Mouse (Mus musculus) forebrain, embryonic 10.5 days (tissue): ENCODE results near the gene Tnfrsf1a. TPM values are rescaled to one million over a fixed set of nuclear protein-coding genes. Genes with fewer than 3 reads are reported as not detected.

Experiments used
- DNase-seq: peaks from one replicate; pipeline ENCODE4 v3.0.0-alpha.2; 2017; ENCODE audit warnings: low spot score; ENCODE audit errors: extremely low spot score
- H3K27ac ChIP-seq: fragments of 300-500 bp; sonication (generic); 2 replicates; pipeline ENCODE4 v1.5.1; 2016; ENCODE audit warnings: mild to moderate bottlenecking
- H3K27me3 ChIP-seq: fragments of 300-500 bp; sonication (generic); 2 replicates; pipeline ENCODE4 v1.6.1; 2016; ENCODE audit warnings: mild to moderate bottlenecking; ENCODE audit not compliant: poor library complexity, severe bottlenecking
- H3K36me3 ChIP-seq: fragments of 300-500 bp; sonication (generic); replicated peaks from 2 replicates; pipeline ENCODE4 v1.6.1; 2016; ENCODE audit warnings: mild to moderate bottlenecking, moderate library complexity
- H3K4me1 ChIP-seq: fragments of 300-500 bp; sonication (generic); 2 replicates; pipeline ENCODE4 v1.6.1; 2016
- H3K4me3 ChIP-seq: fragments of 300-500 bp; sonication (generic); 2 replicates; pipeline ENCODE4 v1.5.1; 2016; ENCODE audit warnings: mild to moderate bottlenecking, moderate library complexity
- H3K9me3 ChIP-seq: fragments of 300-500 bp; sonication (generic); 2 replicates; pipeline ENCODE4 v1.6.1; 2016; ENCODE audit warnings: mild to moderate bottlenecking, moderate library complexity
- WGBS: fragments of 180-500 bp; shearing (Covaris S2); methylation state at CpG from one replicate; pipeline ENCODE4 v1.1.7; 2016; 5-methylcytosine and 5-hydroxymethylcytosine counted together
- polyA plus RNA-seq: library from polyadenylated mRNA; unstranded; fragments of >200 nt; fragmentation: Nextera tagmentation; extraction: Ambion mirVana; gene quantifications from 2 replicates; pipeline ENCODE4 v1.2.1, GENCODE M21; 2016

Tnfrsf1a gene
- polyA plus RNA-seq, 1 experiment from 2014 or later: 24.1 TPM

DNA sequence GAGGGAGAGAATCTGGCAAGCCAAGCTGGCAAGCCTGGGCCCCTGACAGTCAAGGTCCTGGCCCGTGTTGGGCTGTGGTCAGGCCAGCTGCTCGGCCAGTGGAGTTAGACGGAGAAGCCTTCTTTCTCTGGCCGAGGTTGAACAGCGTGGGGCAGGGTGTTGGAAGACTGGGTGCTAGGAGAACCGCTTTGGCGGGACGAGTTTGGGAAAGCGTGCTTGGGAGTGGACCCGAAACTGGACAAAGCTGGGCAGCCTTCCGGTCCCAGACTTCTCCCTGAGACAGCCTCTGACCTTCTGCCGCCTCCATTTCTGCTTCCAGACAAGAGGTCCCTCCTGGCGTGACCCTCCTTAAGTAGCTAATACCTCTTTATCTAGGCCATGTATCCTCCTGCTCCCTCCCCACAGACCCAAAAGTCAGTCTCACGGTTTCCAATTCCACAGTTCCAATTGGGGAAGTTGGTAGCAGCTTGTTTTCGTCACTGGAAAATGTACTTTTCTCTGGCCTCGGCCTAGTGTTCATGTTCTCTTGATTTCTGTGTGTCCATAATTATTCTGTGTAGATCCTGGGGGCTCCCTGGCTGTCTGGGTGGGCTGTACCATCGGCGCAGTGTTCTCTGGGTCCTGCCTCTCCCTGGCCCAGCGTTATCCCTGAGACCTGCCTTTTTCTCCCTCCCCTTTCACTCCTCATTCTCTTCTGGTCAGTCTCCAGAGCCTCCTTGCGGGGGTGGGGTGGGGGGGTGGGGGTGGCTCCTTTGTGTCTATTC is 1.3 kb downstream of the Tnfrsf1a start:
- peaks cover 58% of the 10 kb centered on the region for H3K27me3 ChIP-seq
- peak overlapping the region; percentile 69 for H3K4me3 ChIP-seq
- H3K4me1 ChIP-seq: peaks cover 68% of the 10 kb centered on the region
- 3% methylated on average over 20 of the region's 20 CpGs for WGBS
- H3K27ac ChIP-seq: peak overlapping the region; percentile 83
- no peaks in the 10 kb centered on the region for H3K36me3 ChIP-seq
- no peak for DNase-seq
- no peaks in the 10 kb centered on the region for H3K9me3 ChIP-seq

DNA sequence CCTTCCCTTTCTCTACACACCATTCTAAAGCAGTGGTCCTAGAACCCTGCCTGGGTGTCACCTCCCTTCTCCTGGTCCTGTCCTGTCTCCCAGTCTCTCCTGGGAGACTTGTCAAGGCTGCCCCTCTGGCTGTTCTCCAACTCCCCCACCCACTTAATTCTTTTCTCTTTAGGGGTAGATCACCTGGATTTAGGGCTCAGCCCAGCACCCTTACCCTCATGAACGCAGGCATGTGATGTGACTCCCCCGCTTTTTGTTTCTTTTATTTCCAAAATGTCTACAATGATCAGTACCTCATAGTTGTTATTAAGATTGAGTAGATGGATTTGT is 1.8 kb downstream of the Tnfrsf1a start:
- peak overlapping the region; percentile 83; the same call in 1 of the 2 replicates for H3K27ac ChIP-seq
- H3K4me1 ChIP-seq: peaks cover 73% of the 10 kb centered on the region
- 79% methylated on average over 2 of the region's 2 CpGs for WGBS

GRCm38 (mm10) chr6:125351368-125352045 is 2.3 kb downstream of the Tnfrsf1a start:
- no peak for DNase-seq
- H3K9me3 ChIP-seq: no peaks in the 10 kb centered on the region
- H3K27me3 ChIP-seq: peaks cover 62% of the 10 kb centered on the region
- no peak overlapping the region for H3K27ac ChIP-seq
- peaks cover 78% of the 10 kb centered on the region for H3K4me1 ChIP-seq
- WGBS: 75% methylated on average over 8 of the region's 8 CpGs
- H3K36me3 ChIP-seq: no peaks in the 10 kb centered on the region
- no peak overlapping the region for H3K4me3 ChIP-seq

More for the DNA sequence above, 1.8 kb downstream of the Tnfrsf1a start:
- DNase-seq: no peak
- H3K4me3 ChIP-seq: peak overlapping the region; percentile 69
- no peaks in the 10 kb centered on the region for H3K9me3 ChIP-seq
- H3K27me3 ChIP-seq: peaks cover 62% of the 10 kb centered on the region
- no peaks in the 10 kb centered on the region for H3K36me3 ChIP-seq

- no peak for DNase-seq
- Histone ChIP-seq H3K27ac (no peak overlapping the region), H3K27me3 (peaks cover 62% of the 10 kb centered on the region), H3K4me3 (no peak overlapping the region), H3K9me3 (no peaks in the 10 kb centered on the region), H3K4me1 (peaks cover 78% of the 10 kb centered on the region), H3K36me3 (peaks cover under 1% of the 10 kb centered on the region)
- 81% methylated on average over 5 of the region's 5 CpGs for WGBS
Observed at GRCm38 (mm10) chr6:125352046-125352384, 2.9 kb downstream of the Tnfrsf1a start.

DNA sequence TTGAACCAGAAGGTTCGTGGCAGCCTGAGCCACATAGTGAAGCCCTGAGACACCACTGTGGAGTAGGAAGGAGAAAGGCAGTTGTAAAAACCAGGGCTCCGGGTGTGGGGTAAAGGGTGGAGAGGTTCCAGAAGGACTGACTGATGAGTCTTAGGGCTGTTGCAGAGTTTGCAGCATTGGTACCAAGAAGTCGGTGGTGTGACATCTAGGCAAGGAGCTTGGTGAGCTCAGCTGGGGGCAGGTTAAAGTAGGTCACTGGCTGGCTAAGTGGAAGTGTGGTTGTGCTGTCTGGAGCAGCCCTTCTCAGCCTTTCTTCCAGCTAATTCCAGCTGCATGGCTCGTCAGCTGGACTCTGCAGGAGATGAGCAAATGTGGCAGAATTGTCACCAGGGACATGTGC is 3.6 kb downstream of the Tnfrsf1a start:
- Histone ChIP-seq H3K27ac (no peak overlapping the region), H3K4me1 (peaks cover 78% of the 10 kb centered on the region), H3K9me3 (no peaks in the 10 kb centered on the region), H3K36me3 (peaks cover 9% of the 10 kb centered on the region), H3K27me3 (peaks cover 58% of the 10 kb centered on the region), H3K4me3 (no peak overlapping the region)
- 57% methylated on average over 4 of the region's 4 CpGs for WGBS
- DNase-seq: no peak

DNA sequence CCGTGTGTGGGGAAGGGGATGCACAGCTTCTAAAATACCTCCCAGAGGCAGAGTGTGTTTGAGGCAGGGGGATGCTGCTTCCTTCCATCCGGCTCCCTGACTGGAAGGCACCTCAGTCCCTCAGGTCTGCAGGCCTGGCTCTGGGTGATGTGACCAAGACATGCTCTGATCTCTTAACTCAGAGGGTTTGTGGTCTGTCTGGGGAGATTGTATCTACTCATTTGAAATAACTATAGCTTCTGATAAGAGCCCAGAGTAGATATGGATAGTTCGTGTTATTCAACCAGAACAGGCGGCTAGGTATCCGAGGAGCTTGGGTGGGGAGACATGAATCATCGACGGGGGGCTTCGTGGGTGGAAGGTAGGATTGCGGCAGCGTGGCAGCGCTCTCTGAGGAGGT is 4.1 kb downstream of the Tnfrsf1a start:
- WGBS: 82% methylated on average over 11 of the region's 11 CpGs
- peaks cover 77% of the 10 kb centered on the region for H3K4me1 ChIP-seq

GRCm38 (mm10) chr6:125353655-125354054 is 4.5 kb downstream of the Tnfrsf1a start:
- H3K4me1 ChIP-seq: peaks cover 73% of the 10 kb centered on the region
- no peak for DNase-seq
- peaks cover 52% of the 10 kb centered on the region for H3K27me3 ChIP-seq
- H3K27ac ChIP-seq: peak overlapping the region; percentile 48; the same call in 1 of the 2 replicates
- H3K36me3 ChIP-seq: peaks cover 17% of the 10 kb centered on the region
- H3K4me3 ChIP-seq: no peak overlapping the region
- 77% methylated on average over 4 of the region's 4 CpGs for WGBS
- no peaks in the 10 kb centered on the region for H3K9me3 ChIP-seq

More for the DNA sequence above, 4.1 kb downstream of the Tnfrsf1a start:
- Histone ChIP-seq H3K27ac (no peak overlapping the region), H3K27me3 (peaks cover 56% of the 10 kb centered on the region), H3K36me3 (peaks cover 13% of the 10 kb centered on the region), H3K4me3 (no peak overlapping the region), H3K9me3 (no peaks in the 10 kb centered on the region)
- DNase-seq: no peak

- DNase-seq: no peak
- WGBS: 11% methylated on average over 14 of the region's 14 CpGs
- H3K36me3 ChIP-seq: peaks cover 25% of the 10 kb centered on the region
- H3K4me1 ChIP-seq: peaks cover 64% of the 10 kb centered on the region
- no peaks in the 10 kb centered on the region for H3K9me3 ChIP-seq
- H3K27ac ChIP-seq: peak overlapping the region; percentile 68
- H3K4me3 ChIP-seq: peak overlapping the region; percentile 32; the same call in 1 of the 2 replicates
- peaks cover 51% of the 10 kb centered on the region; the same call in 1 of the 2 replicates for H3K27me3 ChIP-seq
Observed at GRCm38 (mm10) chr6:125354352-125355151, 5.4 kb downstream of the Tnfrsf1a start.

- H3K9me3 ChIP-seq: no peaks in the 10 kb centered on the region
- peak overlapping the region; percentile 32 for H3K4me3 ChIP-seq
- no peak for DNase-seq
- H3K27ac ChIP-seq: peak overlapping the region; percentile 68
- peaks cover 29% of the 10 kb centered on the region for H3K36me3 ChIP-seq
- peaks cover 53% of the 10 kb centered on the region for H3K27me3 ChIP-seq
- peaks cover 60% of the 10 kb centered on the region for H3K4me1 ChIP-seq
- 8% methylated on average over 10 of the region's 10 CpGs for WGBS
Observed at GRCm38 (mm10) chr6:125355197-125355741, 6.1 kb downstream of the Tnfrsf1a start.

DNA sequence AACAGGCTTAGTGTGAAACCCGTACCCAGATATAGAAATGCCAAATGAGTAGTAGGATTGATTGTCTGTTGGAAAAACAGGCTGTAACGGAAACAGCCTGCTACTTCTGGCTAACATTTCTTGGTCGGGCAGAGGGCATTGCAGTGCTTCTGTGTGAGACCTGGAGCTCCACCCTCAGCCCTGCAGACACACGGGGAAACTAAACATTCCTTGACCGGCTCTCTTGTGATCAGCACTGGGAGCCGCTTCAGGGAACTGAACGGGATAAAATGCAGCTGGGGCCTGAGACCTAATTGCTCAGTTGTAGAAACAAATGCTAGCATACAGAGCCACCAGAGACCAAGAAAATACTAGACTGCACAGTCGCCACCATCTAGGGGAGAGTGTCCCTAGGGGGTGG is 7.1 kb downstream of the Tnfrsf1a start:
- H3K4me3 ChIP-seq: no peak overlapping the region
- no peak for DNase-seq
- no peak overlapping the region for H3K27ac ChIP-seq
- H3K36me3 ChIP-seq: peaks cover 37% of the 10 kb centered on the region
- peaks cover 53% of the 10 kb centered on the region for H3K27me3 ChIP-seq
- 55% methylated on average over 8 of the region's 8 CpGs for WGBS
- peaks cover 60% of the 10 kb centered on the region for H3K4me1 ChIP-seq
- H3K9me3 ChIP-seq: no peaks in the 10 kb centered on the region

DNA sequence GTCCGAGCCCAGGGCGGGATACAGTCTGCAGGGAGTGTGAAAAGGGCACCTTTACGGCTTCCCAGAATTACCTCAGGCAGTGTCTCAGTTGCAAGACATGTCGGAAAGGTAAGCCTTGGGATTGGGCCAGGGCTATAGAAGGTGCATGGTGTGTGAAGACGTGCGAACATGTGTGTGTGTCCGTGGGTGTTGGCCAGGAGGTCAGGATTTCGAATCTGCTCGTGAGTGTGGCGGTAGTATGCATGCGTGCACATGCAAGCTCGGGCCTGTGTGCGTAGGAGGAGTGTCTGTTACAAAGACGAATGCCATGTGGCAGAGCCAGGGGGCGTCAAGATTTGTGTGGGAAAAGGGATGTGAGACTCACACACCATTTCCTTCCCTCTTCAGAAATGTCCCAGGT is 8.2 kb downstream of the Tnfrsf1a start:
- peaks cover 43% of the 10 kb centered on the region for H3K36me3 ChIP-seq
- H3K4me1 ChIP-seq: peaks cover 62% of the 10 kb centered on the region
- 91% methylated on average over 15 of the region's 15 CpGs for WGBS
- no peaks in the 10 kb centered on the region for H3K9me3 ChIP-seq
- DNase-seq: no peak
- no peak overlapping the region for H3K27ac ChIP-seq
- peaks cover 54% of the 10 kb centered on the region for H3K27me3 ChIP-seq
- no peak overlapping the region for H3K4me3 ChIP-seq

GRCm38 (mm10) chr6:125359999-125360398 is 10.8 kb downstream of the Tnfrsf1a start:
- peaks cover 59% of the 10 kb centered on the region for H3K4me1 ChIP-seq
- no peak overlapping the region for H3K4me3 ChIP-seq
- no peaks in the 10 kb centered on the region for H3K9me3 ChIP-seq
- H3K27me3 ChIP-seq: peaks cover 67% of the 10 kb centered on the region
- DNase-seq: no peak
- 58% methylated on average over 9 of the region's 9 CpGs for WGBS
- H3K36me3 ChIP-seq: peaks cover 43% of the 10 kb centered on the region
- no peak overlapping the region for H3K27ac ChIP-seq
